Mouse (Mus musculus) hindbrain, embryonic 16.5 days (tissue): ENCODE results near the gene Rabif. TPM values are rescaled to one million over a fixed set of nuclear protein-coding genes. Genes with fewer than 3 reads are reported as not detected.

Source experiments
- ATAC-seq: fragments of 200-750 bp; cut with Nextera tagmentation; 2 replicates; pipeline ENCODE4 v1.8.0; 2017; ENCODE audit warnings: moderate TSS enrichment, moderate library complexity
- H3K27ac ChIP-seq: fragments of 300-500 bp; sonication (generic); 2 replicates; pipeline ENCODE4 v1.5.1; 2014; ENCODE audit warnings: low read depth, mild to moderate bottlenecking, control low read depth, low read length, moderate library complexity
- H3K27me3 ChIP-seq: fragments of 300-500 bp; sonication (generic); replicated peaks from 2 replicates; pipeline ENCODE4 v1.6.1; 2014; ENCODE audit warnings: low read length; ENCODE audit not compliant: control insufficient read depth, insufficient read depth
- H3K36me3 ChIP-seq: fragments of 300-500 bp; sonication (generic); 2 replicates; pipeline ENCODE4 v1.6.1; 2014; ENCODE audit warnings: mild to moderate bottlenecking, low read length, moderate library complexity, mixed read lengths; ENCODE audit not compliant: control insufficient read depth, insufficient read depth
- H3K4me1 ChIP-seq: fragments of 300-500 bp; sonication (generic); 2 replicates; pipeline ENCODE4 v1.6.1; 2014; ENCODE audit warnings: low read depth, low read length; ENCODE audit not compliant: control insufficient read depth, insufficient read depth
- H3K4me2 ChIP-seq: fragments of 300-500 bp; sonication (generic); 2 replicates; pipeline ENCODE4 v1.6.1; 2014; ENCODE audit warnings: mild to moderate bottlenecking, low read length, control low read depth, moderate library complexity
- H3K4me3 ChIP-seq: fragments of 300-500 bp; sonication (generic); 2 replicates; pipeline ENCODE4 v1.5.1; 2014; ENCODE audit warnings: mild to moderate bottlenecking, low read length, control low read depth, moderate library complexity
- H3K9ac ChIP-seq: fragments of 300-500 bp; sonication (generic); 2 replicates; pipeline ENCODE4 v1.6.1; 2014; ENCODE audit warnings: low read depth, mild to moderate bottlenecking, control low read depth, low read length, moderate library complexity
- H3K9me3 ChIP-seq: fragments of 300-500 bp; sonication (generic); 2 replicates; pipeline ENCODE4 v1.6.1; 2014; ENCODE audit warnings: mild to moderate bottlenecking, low read length, moderate library complexity; ENCODE audit not compliant: control insufficient read depth
- WGBS: fragments of 180-500 bp; shearing (Covaris S2); extraction: QIAGEN DNeasy Blood & Tissue Kit; methylation state at CpG from one replicate; pipeline ENCODE4 v1.1.7; 2014; 5-methylcytosine and 5-hydroxymethylcytosine counted together
- polyA plus RNA-seq: library from polyadenylated mRNA; unstranded; fragments of >200 nt; fragmentation: Nextera tagmentation; extraction: Ambion mirVana; gene quantifications from 2 replicates; pipeline ENCODE4 v1.2.1, GENCODE M21; 2015

Rabif gene
- polyA plus RNA-seq, 1 experiment from 2014 or later: 81.5 TPM

DNA sequence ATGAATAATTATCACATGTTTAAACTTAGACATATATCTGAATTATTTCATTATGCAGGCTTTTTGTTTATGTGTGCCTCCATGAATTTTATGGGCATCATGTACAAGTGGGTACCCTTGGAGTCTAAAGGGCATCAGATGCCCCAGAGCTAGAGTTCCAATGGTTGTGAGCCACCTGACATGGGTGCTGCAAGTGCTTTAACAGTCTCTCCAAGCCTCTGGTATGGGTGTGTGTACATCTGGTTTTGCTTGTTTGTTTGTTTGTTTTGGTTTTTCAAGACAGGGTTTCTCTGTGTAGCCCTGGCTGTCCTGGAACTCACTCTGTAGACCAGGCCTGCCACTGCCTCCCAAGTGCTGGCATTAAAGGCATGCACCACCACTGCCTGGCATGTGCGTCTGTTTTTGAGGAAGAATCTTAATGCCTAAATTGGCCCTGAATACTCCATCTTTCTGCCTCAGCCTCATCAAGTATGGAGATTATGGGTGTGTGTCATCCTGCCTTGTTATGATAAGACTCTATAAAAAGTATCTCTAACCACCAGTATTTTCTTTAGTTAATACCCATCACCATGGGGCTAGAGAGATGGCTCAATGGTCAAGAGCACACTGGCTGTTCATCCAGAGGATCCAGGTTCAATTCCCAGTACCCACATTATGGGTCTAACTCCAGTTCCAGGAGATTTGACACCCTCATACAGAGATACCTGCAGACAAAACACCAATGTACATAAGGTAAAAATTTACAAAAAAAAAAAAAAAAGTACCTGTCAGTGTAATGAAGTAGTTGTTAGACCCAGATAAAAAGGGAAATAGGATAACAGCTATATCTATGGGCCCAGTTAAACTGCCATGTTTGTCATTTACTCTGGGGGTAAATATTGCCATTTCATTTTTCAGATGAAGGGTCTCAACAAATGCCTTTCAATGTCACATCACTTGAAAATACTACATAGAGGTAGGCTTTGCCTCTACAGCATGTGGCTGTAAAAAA is 33.9 kb upstream of the Rabif start:
- ATAC-seq: no peak
- Histone ChIP-seq H3K4me2 (no peak overlapping the region), H3K4me3 (no peak overlapping the region), H3K4me1 (peaks cover 7% of the 10 kb centered on the region), H3K36me3 (peaks cover 22% of the 10 kb centered on the region), H3K9me3 (no peaks in the 10 kb centered on the region), H3K27ac (no peak overlapping the region), H3K9ac (no peak overlapping the region), H3K27me3 (no peaks in the 10 kb centered on the region)
- WGBS: 95% methylated on average over 1 of the region's 1 CpGs

DNA sequence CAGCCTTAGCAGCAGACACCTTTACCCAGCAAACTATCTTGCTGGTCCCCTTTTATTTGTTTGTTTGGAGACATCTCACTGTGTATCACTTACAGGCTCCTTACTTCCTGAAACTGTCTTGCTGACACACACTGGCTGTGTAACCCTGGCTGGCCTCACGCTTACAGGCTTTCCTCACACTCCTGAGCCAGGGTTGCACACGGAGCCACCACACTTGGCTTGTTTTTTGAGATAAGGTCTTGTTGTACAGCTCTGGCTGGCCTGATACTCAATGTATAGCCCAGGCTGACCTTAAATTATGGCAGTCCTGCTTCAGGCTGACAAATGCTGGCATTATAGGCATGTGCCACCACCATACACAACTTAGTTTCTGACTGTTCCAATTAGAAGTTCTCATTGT is 9.8 kb upstream of the Rabif start:
- ATAC-seq: no peak
- H3K4me1 ChIP-seq: no peaks in the 10 kb centered on the region
- no peaks in the 10 kb centered on the region for H3K27me3 ChIP-seq
- H3K9ac ChIP-seq: no peak overlapping the region
- WGBS: 96% methylated on average over 2 of the region's 2 CpGs
- no peak overlapping the region for H3K4me2 ChIP-seq
- H3K4me3 ChIP-seq: no peak overlapping the region
- no peaks in the 10 kb centered on the region for H3K9me3 ChIP-seq
- H3K27ac ChIP-seq: no peak overlapping the region
- peaks cover 26% of the 10 kb centered on the region for H3K36me3 ChIP-seq

DNA sequence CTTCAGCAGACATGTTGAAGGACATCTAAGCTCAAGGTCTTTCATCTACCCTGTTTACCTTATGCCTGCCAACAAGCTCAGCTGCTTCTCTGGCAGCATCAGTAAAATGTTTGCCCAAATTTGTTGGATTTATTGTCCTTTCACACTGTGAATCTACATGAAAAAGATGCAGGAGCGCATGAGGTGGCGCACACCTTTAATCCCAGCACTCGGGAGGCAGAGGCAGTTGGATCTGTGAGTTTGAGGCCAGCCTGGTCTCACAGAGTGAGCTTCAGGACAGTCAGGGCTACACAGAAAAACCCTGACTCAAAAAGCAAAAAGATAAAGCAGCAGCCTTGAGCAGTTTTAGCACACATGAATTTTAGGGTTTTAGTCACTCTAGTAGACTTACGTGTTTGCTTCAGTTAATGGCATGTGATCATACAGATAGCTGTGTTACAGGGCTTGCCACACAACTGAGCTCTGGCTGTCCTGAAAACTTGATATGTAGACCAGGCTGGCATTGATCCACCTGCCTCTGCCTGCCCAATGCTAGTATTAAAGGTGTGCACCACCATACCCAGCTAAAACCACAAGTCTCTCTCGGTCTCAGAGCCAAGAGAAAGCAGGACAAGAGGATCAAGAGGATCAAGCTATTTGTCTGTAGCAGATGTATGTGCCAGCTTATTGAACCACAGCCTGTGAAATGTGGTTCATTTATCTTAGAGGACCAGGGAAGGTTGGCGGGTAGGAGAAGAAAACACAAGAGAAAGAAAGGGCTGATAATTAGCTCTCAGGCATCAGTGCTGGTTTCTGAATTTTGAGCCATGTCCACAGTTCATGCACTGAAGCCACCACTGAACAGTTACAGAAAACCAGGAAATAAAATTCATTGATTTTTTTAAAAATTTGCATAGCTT is 3.3 kb upstream of the Rabif start:
- Histone ChIP-seq H3K4me3 (no peak overlapping the region), H3K36me3 (peaks cover 19% of the 10 kb centered on the region), H3K9ac (no peak overlapping the region), H3K27ac (no peak overlapping the region), H3K4me2 (no peak overlapping the region), H3K9me3 (no peaks in the 10 kb centered on the region), H3K27me3 (no peaks in the 10 kb centered on the region), H3K4me1 (peaks cover 8% of the 10 kb centered on the region)
- ATAC-seq: no peak
- 93% methylated on average over 6 of the region's 6 CpGs for WGBS

DNA sequence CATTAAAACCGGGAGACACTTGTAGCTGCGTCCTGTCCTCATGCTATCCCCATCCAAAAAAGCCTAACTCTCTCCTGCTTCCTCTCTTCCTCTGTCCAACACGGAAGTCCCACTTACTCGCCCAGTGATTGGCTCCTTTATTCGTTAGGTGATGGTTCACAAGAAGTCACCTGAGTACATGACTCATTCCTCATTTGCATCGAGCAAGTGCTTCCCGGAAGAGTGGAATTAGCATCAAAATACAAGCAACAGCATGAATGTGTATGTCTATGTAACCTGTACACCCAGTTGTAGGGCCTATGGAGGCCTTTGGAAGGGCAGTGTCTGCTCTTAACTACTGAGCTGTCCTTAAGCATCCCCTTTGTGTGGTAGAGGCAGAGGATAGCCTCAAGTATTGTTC is 2.2 kb upstream of the Rabif start:
- Histone ChIP-seq H3K4me3 (no peak overlapping the region), H3K9me3 (no peaks in the 10 kb centered on the region), H3K9ac (no peak overlapping the region), H3K4me1 (peaks cover 8% of the 10 kb centered on the region), H3K4me2 (no peak overlapping the region), H3K36me3 (peaks cover 16% of the 10 kb centered on the region), H3K27ac (no peak overlapping the region), H3K27me3 (no peaks in the 10 kb centered on the region)
- WGBS: 72% methylated on average over 7 of the region's 7 CpGs
- no peak for ATAC-seq

DNA sequence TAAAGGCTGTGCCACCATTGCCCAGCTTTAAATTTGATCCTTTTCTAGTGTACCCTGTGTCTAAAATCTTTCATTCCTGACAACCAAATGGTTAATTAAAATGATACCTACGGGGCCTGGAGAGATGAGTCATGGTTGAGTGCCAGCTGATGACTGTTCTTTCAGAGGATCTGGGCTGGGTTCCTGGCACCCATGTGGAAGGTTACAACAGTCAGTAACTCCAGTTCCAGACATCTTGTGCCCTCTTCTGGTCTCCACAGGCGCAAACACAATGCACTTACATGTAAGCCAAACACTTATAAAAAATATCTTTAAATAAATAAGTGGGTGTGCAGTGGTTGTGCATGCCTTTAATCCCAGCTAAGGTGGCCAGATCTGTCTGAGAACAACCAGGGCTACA is 952 bp upstream of the Rabif start:
- Histone ChIP-seq H3K9ac (no peak overlapping the region), H3K9me3 (no peaks in the 10 kb centered on the region), H3K36me3 (peaks cover 16% of the 10 kb centered on the region), H3K4me3 (no peak overlapping the region), H3K27ac (no peak overlapping the region), H3K27me3 (no peaks in the 10 kb centered on the region), H3K4me1 (peaks cover 8% of the 10 kb centered on the region), H3K4me2 (no peak overlapping the region; the same call in 1 of the 2 replicates)
- ATAC-seq: no peak
- 63% methylated on average over 2 of the region's 2 CpGs for WGBS

DNA sequence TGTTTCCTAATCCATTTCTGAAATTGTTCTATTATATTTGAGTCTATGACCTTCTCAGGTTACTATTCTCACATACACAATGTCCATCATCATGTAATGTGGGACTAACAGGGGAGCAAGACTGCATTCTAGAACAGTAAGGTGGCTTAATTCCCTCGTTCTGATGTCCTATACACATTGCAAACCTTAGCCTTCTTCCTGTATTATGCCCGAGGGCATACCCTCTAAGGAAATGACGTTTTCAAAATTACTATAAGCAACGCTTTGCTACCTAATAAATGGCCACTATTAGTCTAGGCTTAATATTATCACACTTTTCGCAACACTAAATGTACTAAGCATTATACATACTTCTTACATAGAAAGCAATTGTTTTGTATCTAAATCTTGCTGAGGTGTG is 492 bp upstream of the Rabif start:
- no peaks in the 10 kb centered on the region for H3K27me3 ChIP-seq
- ATAC-seq: no peak
- H3K27ac ChIP-seq: peak overlapping the region; percentile 71
- no peaks in the 10 kb centered on the region for H3K9me3 ChIP-seq
- peaks cover 12% of the 10 kb centered on the region for H3K36me3 ChIP-seq
- H3K4me3 ChIP-seq: peak overlapping the region; percentile 83
- H3K4me2 ChIP-seq: peak overlapping the region; percentile 65
- peak overlapping the region; percentile 62 for H3K9ac ChIP-seq
- WGBS: 23% methylated on average over 5 of the region's 5 CpGs
- H3K4me1 ChIP-seq: peaks cover 8% of the 10 kb centered on the region

DNA sequence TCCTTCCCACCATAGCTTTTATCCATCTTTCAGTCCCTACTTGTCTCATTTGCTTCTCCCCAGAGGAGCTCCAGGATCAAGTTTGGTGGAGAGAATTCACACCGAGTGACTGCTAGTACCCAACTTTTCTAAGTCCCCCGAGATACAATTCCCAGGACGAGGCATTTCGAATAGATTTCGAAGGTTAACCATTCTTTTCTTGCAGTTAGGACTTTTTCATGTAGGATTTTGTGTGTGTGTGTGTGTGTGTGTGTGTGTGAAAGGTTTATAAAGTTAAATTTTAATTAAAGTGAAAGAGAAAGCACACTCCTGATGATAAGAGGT is 730 bp downstream of the Rabif start:
- H3K4me1 ChIP-seq: peaks cover 8% of the 10 kb centered on the region
- ATAC-seq: no peak
- no peaks in the 10 kb centered on the region for H3K9me3 ChIP-seq
- 19% methylated on average over 5 of the region's 5 CpGs for WGBS
- peaks cover 4% of the 10 kb centered on the region; the same call in 1 of the 2 replicates for H3K36me3 ChIP-seq
- no peaks in the 10 kb centered on the region for H3K27me3 ChIP-seq
- H3K27ac ChIP-seq: peak overlapping the region; percentile 93
- peak overlapping the region; percentile 83 for H3K4me3 ChIP-seq
- H3K9ac ChIP-seq: peak overlapping the region; percentile 80
- H3K4me2 ChIP-seq: peak overlapping the region; percentile 65

DNA sequence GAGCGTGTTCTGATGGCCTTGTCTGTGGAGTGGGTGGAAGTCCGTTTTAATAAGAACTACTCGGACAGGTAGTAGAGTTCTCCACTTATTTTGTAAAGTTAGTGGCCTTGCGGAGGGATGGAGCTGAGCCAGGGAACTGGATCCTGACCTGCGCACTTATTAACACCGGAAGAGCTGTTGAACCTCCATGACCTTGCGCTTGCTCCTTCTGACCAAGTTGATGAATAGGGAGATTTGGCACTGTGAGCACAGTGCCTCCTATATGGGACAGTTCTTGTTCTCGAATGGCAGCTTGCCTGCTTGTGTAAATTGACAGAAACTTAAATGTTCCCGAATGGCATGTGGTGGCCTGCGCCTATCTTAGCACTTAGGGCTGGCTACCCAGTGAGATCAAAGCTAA is 1.5 kb downstream of the Rabif start:
- H3K27me3 ChIP-seq: no peaks in the 10 kb centered on the region
- ATAC-seq: no peak
- H3K27ac ChIP-seq: no peak overlapping the region
- H3K4me2 ChIP-seq: no peak overlapping the region
- 0 out of 2 replicates have a peak, but pooled peaks cover under 1% of the 10 kb centered on the region for H3K36me3 ChIP-seq
- H3K9me3 ChIP-seq: no peaks in the 10 kb centered on the region
- H3K4me3 ChIP-seq: no peak overlapping the region
- 89% methylated on average over 10 of the region's 10 CpGs for WGBS
- H3K9ac ChIP-seq: no peak overlapping the region
- H3K4me1 ChIP-seq: peaks cover 8% of the 10 kb centered on the region

DNA sequence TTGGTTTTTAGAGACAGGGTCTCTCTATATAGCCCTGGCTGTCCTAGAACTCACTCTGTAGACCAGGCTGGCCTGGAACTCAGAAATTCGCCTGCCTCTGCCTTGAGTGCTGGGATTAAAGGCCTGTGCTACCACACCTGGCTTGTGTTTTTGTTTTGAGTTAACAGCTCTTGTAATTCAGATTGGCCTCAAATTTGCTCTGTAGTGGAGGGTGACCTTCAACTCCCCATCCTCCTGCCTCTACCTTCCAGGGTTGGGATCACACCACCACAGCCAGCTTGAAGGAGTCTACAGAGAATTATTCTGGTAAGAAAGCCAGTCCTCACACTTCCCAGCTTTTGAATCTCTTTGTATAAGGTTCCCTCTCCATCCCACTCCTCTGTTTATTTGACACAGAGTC is 6.5 kb downstream of the Rabif start:
- Histone ChIP-seq H3K27me3 (no peaks in the 10 kb centered on the region), H3K27ac (no peak overlapping the region), H3K9ac (no peak overlapping the region), H3K36me3 (peaks cover 2% of the 10 kb centered on the region), H3K9me3 (no peaks in the 10 kb centered on the region), H3K4me1 (no peaks in the 10 kb centered on the region; the same call in 1 of the 2 replicates), H3K4me2 (no peak overlapping the region), H3K4me3 (no peak overlapping the region)
- WGBS: 91% methylated on average over 1 of the region's 1 CpGs
- ATAC-seq: no peak
